Mouse (Mus musculus): ENCODE measurements around the gene Cd151. TPM values are rescaled to one million over a fixed set of nuclear protein-coding genes. Genes with fewer than 3 reads are reported as not detected.

The Cd151 gene
- total RNA-seq, 1 experiment from 2014 or later: 46.6 TPM

DNA sequence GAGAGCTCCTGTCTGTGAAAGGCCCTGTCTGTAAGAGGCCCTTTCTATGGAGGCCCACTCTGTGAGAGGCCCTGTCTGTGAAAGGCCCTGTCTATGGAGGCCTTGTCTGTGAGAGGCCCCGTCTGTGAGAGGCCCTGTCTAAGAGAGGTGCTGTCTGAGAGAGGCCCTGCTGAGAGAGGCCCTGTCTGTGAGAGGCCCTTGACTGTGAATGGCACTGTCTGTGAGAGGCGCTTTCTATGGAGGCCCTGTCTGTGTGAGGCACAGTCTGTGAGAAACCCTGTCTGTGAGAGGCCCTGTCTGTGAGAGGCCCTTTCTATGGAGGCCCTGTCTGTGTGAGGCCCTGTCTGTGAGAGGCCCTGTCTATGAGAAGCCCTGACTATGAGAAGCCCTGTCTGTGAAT, 39.1 kb downstream of the Cd151 start:
- no peak for ATAC-seq (replicated peaks in 1 of 2; ENCODE audit: insufficient read depth in 1 of 2, low FRiP score in 2 of 2, low TSS enrichment in 1 of 2, low read depth in 1 of 2, poor library complexity in 2 of 2, severe bottlenecking in 2 of 2)

DNA sequence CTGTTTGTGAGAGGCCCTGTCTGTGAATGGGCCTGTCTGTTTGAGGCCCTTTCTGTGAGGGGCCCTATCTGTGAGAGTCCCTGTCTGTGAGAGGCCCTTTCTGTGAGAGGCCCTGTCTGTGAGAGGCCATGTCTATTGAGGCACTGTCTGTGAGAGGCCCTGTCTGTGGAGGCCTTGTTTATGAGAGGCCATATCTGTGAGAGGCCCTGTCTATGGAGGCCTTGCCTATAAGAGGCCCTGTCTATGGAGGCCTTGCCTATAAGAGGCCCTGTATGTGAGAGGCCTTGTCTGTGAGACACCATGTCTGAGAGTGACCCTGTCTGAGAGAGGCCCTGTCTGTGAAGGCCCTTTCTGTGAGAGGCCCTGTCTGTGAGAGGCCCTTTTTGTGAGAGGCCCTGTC, 41.0 kb downstream of the Cd151 start:
- ATAC-seq (replicated peaks in 1 of 2; ENCODE audit: insufficient read depth in 1 of 2, low FRiP score in 2 of 2, low TSS enrichment in 1 of 2, low read depth in 1 of 2, poor library complexity in 2 of 2, severe bottlenecking in 2 of 2): no peak

- ATAC-seq (replicated peaks in 1 of 2; ENCODE audit: insufficient read depth in 1 of 2, low FRiP score in 2 of 2, low TSS enrichment in 1 of 2, low read depth in 1 of 2, poor library complexity in 2 of 2, severe bottlenecking in 2 of 2): no peak
These were observed 43.0 kb downstream of the Cd151 start for GRCm38 (mm10) chr7:141510196-141510595.

DNA sequence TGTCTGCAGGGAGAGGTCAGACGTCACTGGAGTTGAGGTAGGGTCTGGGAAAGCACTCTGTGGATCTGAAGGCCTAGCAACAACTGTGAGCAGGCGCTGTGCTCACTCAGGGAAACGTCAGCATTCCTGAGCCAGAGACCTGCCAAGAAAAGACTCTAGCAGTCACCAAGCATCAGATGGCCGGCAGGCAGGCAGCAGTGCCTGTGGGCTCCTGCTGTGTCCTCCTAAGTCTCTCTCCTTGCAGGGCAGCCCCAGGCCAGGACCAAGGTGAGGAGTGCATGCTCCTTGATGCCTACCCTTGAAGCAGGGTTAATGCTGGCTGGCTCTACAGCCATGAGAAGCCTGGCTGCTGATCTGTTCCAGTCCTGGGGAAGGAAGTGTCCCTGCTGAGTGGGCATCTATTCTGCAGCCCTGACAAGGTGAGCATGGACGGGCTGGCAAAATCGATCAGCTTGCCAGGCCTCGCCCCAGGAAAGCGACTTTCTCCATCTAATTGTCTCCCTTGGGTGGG, 43.5 kb downstream of the Cd151 start:
- ATAC-seq (replicated peaks in 1 of 2; ENCODE audit: insufficient read depth in 1 of 2, low FRiP score in 2 of 2, low TSS enrichment in 1 of 2, low read depth in 1 of 2, poor library complexity in 2 of 2, severe bottlenecking in 2 of 2): no peak

- ATAC-seq (replicated peaks in 1 of 2; ENCODE audit: insufficient read depth in 1 of 2, low FRiP score in 2 of 2, low TSS enrichment in 1 of 2, low read depth in 1 of 2, poor library complexity in 2 of 2, severe bottlenecking in 2 of 2): no peak
These were observed 50.4 kb downstream of the Cd151 start for GRCm38 (mm10) chr7:141517638-141518037.

DNA sequence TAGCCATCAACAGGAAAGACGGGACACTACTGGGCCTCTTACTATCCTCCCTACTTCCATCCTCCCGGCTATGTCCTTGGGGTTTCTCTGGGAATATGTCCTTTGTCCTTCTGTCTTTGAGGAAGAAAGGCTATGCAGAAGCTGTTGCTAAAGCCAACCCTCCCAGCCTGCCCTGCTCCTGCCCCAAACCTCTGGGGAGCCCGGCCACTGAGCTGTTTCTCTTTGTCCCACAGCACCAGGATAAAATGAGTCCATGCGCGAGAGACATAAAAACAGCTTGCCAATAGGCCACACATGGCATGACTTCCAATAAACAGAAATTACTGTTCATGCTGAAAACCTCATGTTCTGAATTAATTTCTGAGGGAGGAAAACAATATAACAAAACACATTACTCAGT, 51.1 kb downstream of the Cd151 start:
- no peak for ATAC-seq (replicated peaks in 1 of 2; ENCODE audit: insufficient read depth in 1 of 2, low FRiP score in 2 of 2, low TSS enrichment in 1 of 2, low read depth in 1 of 2, poor library complexity in 2 of 2, severe bottlenecking in 2 of 2)

- no peak; a peak in 1 of 4 replicates for ATAC-seq (replicated peaks in 1 of 2; ENCODE audit: insufficient read depth in 1 of 2, low FRiP score in 2 of 2, low TSS enrichment in 1 of 2, low read depth in 1 of 2, poor library complexity in 2 of 2, severe bottlenecking in 2 of 2)
These were observed 51.7 kb downstream of the Cd151 start for GRCm38 (mm10) chr7:141518926-141519325.

DNA sequence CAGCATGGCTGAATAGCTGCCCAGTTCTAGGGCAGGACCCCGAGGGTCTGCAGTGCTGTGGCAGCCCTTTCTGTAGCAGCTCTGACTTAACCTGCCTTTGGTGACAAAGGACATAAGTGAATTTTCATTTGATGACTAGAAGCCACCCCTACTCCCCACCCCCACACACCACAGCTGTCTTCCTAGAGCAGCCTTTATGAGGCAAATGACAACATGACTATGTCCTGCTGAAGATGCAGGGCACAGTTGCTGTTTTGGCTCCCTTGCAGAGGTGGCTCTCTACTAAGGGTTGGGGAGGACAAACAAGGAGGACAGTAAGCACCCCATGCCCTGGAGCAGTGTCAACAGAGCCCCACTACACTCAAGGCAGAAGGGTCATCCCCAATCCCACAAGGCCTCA, 52.6 kb downstream of the Cd151 start:
- ATAC-seq (replicated peaks in 1 of 2; ENCODE audit: insufficient read depth in 1 of 2, low FRiP score in 2 of 2, low TSS enrichment in 1 of 2, low read depth in 1 of 2, poor library complexity in 2 of 2, severe bottlenecking in 2 of 2): no peak

Other genes with a start within 250 kb of the Cd151 start
- 52.5 and 77.3 TPM in 2 replicates for gene Phrf1, start 238.6 kb upstream of the Cd151 start, total RNA-seq (2017)
- gene Irf7, start 200.9 kb upstream of the Cd151 start, total RNA-seq (2017): 15.4 and 26.7 TPM in 2 replicates
- gene Cdhr5, start 190.6 kb upstream of the Cd151 start, total RNA-seq (2017): not detected in 2 replicates
- not detected in 2 replicates for gene Sct, start 188.3 kb upstream of the Cd151 start, total RNA-seq (2017)
- not detected in 2 replicates for gene Drd4, start 175.4 kb upstream of the Cd151 start, total RNA-seq (2017)
- 18.7 and 25.8 TPM in 2 replicates for gene Deaf1, start 139.7 kb upstream of the Cd151 start, total RNA-seq (2017)
- gene Tmem80, start 139.7 kb upstream of the Cd151 start, total RNA-seq (2017): 10.5 and 12.6 TPM in 2 replicates
- gene Eps8l2, start 128.5 kb upstream of the Cd151 start, total RNA-seq (2017): 4.4 and 4.7 TPM in 2 replicates
- gene Taldo1, start 75.2 kb upstream of the Cd151 start, total RNA-seq (2017): 227 and 363 TPM in 2 replicates
- gene Gatd1, start 53.3 kb upstream of the Cd151 start, total RNA-seq (2017): 18.4 and 20.4 TPM in 2 replicates
- gene Cend1, start 37.9 kb upstream of the Cd151 start, total RNA-seq (2017): not detected in 2 replicates
- gene Slc25a22, start 29.5 kb upstream of the Cd151 start, total RNA-seq (2017): 8.0 and 9.7 TPM in 2 replicates
- 6.5 and 8.5 TPM in 2 replicates for gene Pidd1, start 23.4 kb upstream of the Cd151 start, total RNA-seq (2017)
- 1,528 and 3,641 TPM in 2 replicates for gene Rplp2, start 20.0 kb upstream of the Cd151 start, total RNA-seq (2017)
- gene Pnpla2, start 12.2 kb upstream of the Cd151 start, total RNA-seq (2017): 15.1 and 15.5 TPM in 2 replicates
- 5.2 and 8.4 TPM in 2 replicates for gene Cracr2b, start 6.3 kb upstream of the Cd151 start, total RNA-seq (2017)
- gene Polr2l, start 7.7 kb downstream of the Cd151 start, total RNA-seq (2017): 26.8 and 30.0 TPM in 2 replicates
- 61.4 and 81.5 TPM in 2 replicates for gene Tspan4, start 7.8 kb downstream of the Cd151 start, total RNA-seq (2017)
- gene Chid1, start 72.5 kb downstream of the Cd151 start, total RNA-seq (2017): 16.6 and 26.5 TPM in 2 replicates
- gene Ap2a2, start 94.8 kb downstream of the Cd151 start, total RNA-seq (2017): 38.4 and 40.7 TPM in 2 replicates
- not detected in 2 replicates for gene Muc6, start 187.9 kb downstream of the Cd151 start, total RNA-seq (2017)
- gene Muc2, start 222.9 kb downstream of the Cd151 start, total RNA-seq (2017): not detected in 2 replicates

Data from hematopoietic stem cell, adult 5-6 weeks (primary cell).